9 mouse cellular contexts compared by ENCODE assay signal in genomic region chr12:81331937-81332874, GRCm38 (mm10). TPM values are rescaled to one million over a fixed set of nuclear protein-coding genes. Genes with fewer than 3 reads are reported as not detected.
DNase-seq lines count a peak whose midpoint lies in the region; ATAC-seq and TF ChIP-seq lines count a peak whose summit lies in the region.
"Had no signal": no experiment of that assay in that cellular context is flagged by ENCODE, and none has a peak within 500 bp of the region (broad histone marks: within the 10 kb centered on the region; RNA-seq: fewer than 3 reads in every experiment).

No protein-coding gene starts in this region.

- WGBS in small intestine, adult 2 months, result 1% methylated on average over 53 of the region's 54 CpGs

- peaks cover 32% of the 10 kb centered on the region for H3K27me3 ChIP-seq in small intestine, adult 2 months (ENCODE audit: control insufficient read depth, insufficient read depth, low read length)

- H3K36me3 ChIP-seq in small intestine, adult 2 months (ENCODE audit: control insufficient read depth, insufficient read depth, low read length), result no peaks in the 10 kb centered on the region

- H3K27ac ChIP-seq in small intestine, adult 2 months (ENCODE audit: insufficient read depth, low read depth, low read length), result no peak overlapping the region

- no peak for TF ChIP-seq CTCF in small intestine, adult 2 months (IDR thresholded peaks at IDR 0.05; ENCODE audit: extremely low read depth, insufficient read length, insufficient replicate concordance, low read depth, low read length)

- TF ChIP-seq POLR2A in small intestine, adult 2 months (IDR thresholded peaks at IDR 0.05; ENCODE audit: low read depth, low read length), result no peak

- peak; percentile 2 for DNase-seq in ovary, postnatal 14 days (ENCODE audit: low spot score)
- DNase-seq in ovary, adult 18-20 months (ENCODE audit: low spot score), result no peak
- peak; percentile 76 for DNase-seq in embryo, embryonic 11 days
- DNase-seq in gastrocnemius, postnatal 36 days, result peak; percentile 27 to 33
- DNase-seq in layer of hippocampus, postnatal 14 days (ENCODE audit: low spot score in 2 of 2), result peak; percentile 61 to 63
- peak; percentile 4 for DNase-seq in lung, postnatal 14 days

- peak overlapping the region; percentile 56 for H3K4me3 ChIP-seq in small intestine, adult 2 months (ENCODE audit: low read depth, low read length)

- 0 out of 2 replicates have a peak, but pooled peaks cover 4% of the 10 kb centered on the region for H3K4me1 ChIP-seq in small intestine, adult 2 months (ENCODE audit: control insufficient read depth, insufficient read depth, insufficient read length, low read length)

- intact Hi-C loops in gastrocnemius, postnatal 36 days (cut with DNase I), result loop anchor here (2.0 to 5.0 kb wide), 2 partner anchors 87 to 135 kb away; no protein-coding TSS in a partner anchor

- ATAC-seq in megakaryocyte, adult 5-6 weeks (ENCODE audit: poor library complexity, severe bottlenecking), result no peak
- ATAC-seq: Patski had no signal

RNA-seq across cellular contexts. Expression of gene Slc8a3, which starts 0.8 kb away (rescaled TPM):
- 10 to 100 TPM; 21.7 to 30.7 TPM for total RNA-seq in gastrocnemius, postnatal 36 days (2021)
- total RNA-seq in layer of hippocampus, postnatal 14 days (2021), result 10 to 100 TPM; 10.5 to 13.6 TPM
- polyA plus RNA-seq in small intestine, adult 2 months (2012; rRNA removed), result 0.43 and 0.65 TPM in 2 replicates
- total RNA-seq in megakaryocyte, adult 5-6 weeks (2015), result not detected in 2 replicates
- total RNA-seq in megakaryocyte, adult 5-6 weeks (2017), result not detected in 2 replicates

RNA-seq across cellular contexts. Expression of gene Gm4787, which starts 47.1 kb away (rescaled TPM):
- under 1 TPM; 0.44 to 0.69 TPM for total RNA-seq in gastrocnemius, postnatal 36 days (2021)
- 1 to 10 TPM; 1.6 to 1.8 TPM for total RNA-seq in layer of hippocampus, postnatal 14 days (2021)
- polyA plus RNA-seq in small intestine, adult 2 months (2012; rRNA removed), result 0.05 and 0.10 TPM in 2 replicates
- total RNA-seq in megakaryocyte, adult 5-6 weeks (2015), result 0.54 and 0.62 TPM in 2 replicates
- 0.18 and 0.41 TPM in 2 replicates for total RNA-seq in megakaryocyte, adult 5-6 weeks (2017)

Comparison
In these comparisons a context has a peak if more than half of its experiments do, and no peak if none do; other contexts are left out.
1. RNA of gene Slc8a3, which starts 0.8 kb away (total RNA-seq): 21.7 to 30.7 TPM in gastrocnemius, postnatal 36 days and 10.5 to 13.6 TPM in layer of hippocampus, postnatal 14 days; not detected in megakaryocyte, adult 5-6 weeks; every median in the first group is over 10 times any median in the second.